Mouse (Mus musculus) heart, embryonic 12.5 days (tissue): Measurements from ENCODE around the gene Emp2. TPM values are rescaled to one million over a fixed set of nuclear protein-coding genes. Genes with fewer than 3 reads are reported as not detected.
A peak's percentile ranks its signal among the peaks of the same experiment; 100 is the strongest.

ENCODE experiments used
- ATAC-seq: fragments of 200-750 bp; cut with Nextera tagmentation; 2 replicates; pipeline ENCODE4 v1.8.0; 2017; ENCODE audit warnings: moderate TSS enrichment, moderate library complexity; ENCODE audit not compliant: insufficient number of reproducible peaks, low FRiP score
- H3K27ac ChIP-seq: fragments of 300-500 bp; sonication (generic); 2 replicates; pipeline ENCODE4 v1.5.1; 2016; ENCODE audit warnings: mild to moderate bottlenecking, moderate library complexity; ENCODE audit not compliant: poor library complexity, severe bottlenecking
- H3K27me3 ChIP-seq: fragments of 300-500 bp; sonication (generic); replicated peaks from 2 replicates; pipeline ENCODE4 v1.6.1; 2016; ENCODE audit warnings: mild to moderate bottlenecking, moderate library complexity
- H3K36me3 ChIP-seq: fragments of 300-500 bp; sonication (generic); 2 replicates; pipeline ENCODE4 v1.6.1; 2016; ENCODE audit warnings: mild to moderate bottlenecking, moderate library complexity
- H3K4me1 ChIP-seq: fragments of 300-500 bp; sonication (generic); replicated peaks from 2 replicates; pipeline ENCODE4 v1.6.1; 2016; ENCODE audit warnings: mild to moderate bottlenecking
- H3K4me2 ChIP-seq: fragments of 300-500 bp; sonication (generic); 2 replicates; pipeline ENCODE4 v1.6.1; 2016; ENCODE audit warnings: mild to moderate bottlenecking, moderate library complexity
- H3K4me3 ChIP-seq: fragments of 300-500 bp; sonication (generic); 2 replicates; pipeline ENCODE4 v1.5.1; 2016; ENCODE audit warnings: mild to moderate bottlenecking
- H3K9ac ChIP-seq: fragments of 300-500 bp; sonication (generic); 2 replicates; pipeline ENCODE4 v1.6.1; 2016; ENCODE audit warnings: mild to moderate bottlenecking, moderate library complexity
- H3K9me3 ChIP-seq: fragments of 300-500 bp; sonication (generic); replicated peaks from 2 replicates; pipeline ENCODE4 v1.6.1; 2016; ENCODE audit warnings: mild to moderate bottlenecking, moderate library complexity
- WGBS: fragments of 180-500 bp; shearing (Covaris S2); methylation state at CpG from one replicate; pipeline ENCODE4 v1.1.7; 2016; 5-methylcytosine and 5-hydroxymethylcytosine counted together
- polyA plus RNA-seq: library from polyadenylated mRNA; unstranded; fragments of >200 nt; fragmentation: Nextera tagmentation; extraction: Ambion mirVana; gene quantifications from 2 replicates; pipeline ENCODE4 v1.2.1, GENCODE M21; 2016

Emp2 gene
- polyA plus RNA-seq, 1 experiment from 2014 or later: 24.2 TPM

DNA sequence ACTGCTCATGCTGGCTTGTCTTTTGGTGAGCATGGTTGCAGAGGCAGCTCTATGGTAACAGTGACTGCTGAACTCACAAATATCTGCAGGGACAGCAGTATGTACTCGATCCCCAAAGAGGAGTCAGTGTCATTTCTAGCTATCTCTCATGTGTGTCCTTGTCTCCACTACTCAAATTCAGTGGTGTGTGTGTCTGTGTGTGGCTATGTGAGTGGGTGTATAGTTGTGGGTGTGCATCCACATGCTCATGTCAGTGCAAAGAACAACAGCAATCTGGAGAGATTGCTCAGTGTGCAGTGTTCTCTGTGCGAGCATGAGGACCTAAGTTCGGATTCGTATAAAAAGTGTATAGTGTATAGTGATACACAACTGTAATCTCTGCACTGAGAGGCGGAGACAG is 24.8 kb upstream of the Emp2 start:
- H3K36me3 ChIP-seq: no peaks in the 10 kb centered on the region
- H3K27ac ChIP-seq: 0 out of 2 replicates have a peak overlapping the region, but pooled peaks have one; percentile 20
- no peak for ATAC-seq
- no peaks in the 10 kb centered on the region for H3K27me3 ChIP-seq
- peaks cover 4% of the 10 kb centered on the region; the same call in 1 of the 2 replicates for H3K9me3 ChIP-seq
- H3K4me3 ChIP-seq: no peak overlapping the region
- H3K4me1 ChIP-seq: peaks cover 20% of the 10 kb centered on the region
- no peak overlapping the region for H3K9ac ChIP-seq
- WGBS: 81% methylated on average over 5 of the region's 5 CpGs
- H3K4me2 ChIP-seq: no peak overlapping the region

DNA sequence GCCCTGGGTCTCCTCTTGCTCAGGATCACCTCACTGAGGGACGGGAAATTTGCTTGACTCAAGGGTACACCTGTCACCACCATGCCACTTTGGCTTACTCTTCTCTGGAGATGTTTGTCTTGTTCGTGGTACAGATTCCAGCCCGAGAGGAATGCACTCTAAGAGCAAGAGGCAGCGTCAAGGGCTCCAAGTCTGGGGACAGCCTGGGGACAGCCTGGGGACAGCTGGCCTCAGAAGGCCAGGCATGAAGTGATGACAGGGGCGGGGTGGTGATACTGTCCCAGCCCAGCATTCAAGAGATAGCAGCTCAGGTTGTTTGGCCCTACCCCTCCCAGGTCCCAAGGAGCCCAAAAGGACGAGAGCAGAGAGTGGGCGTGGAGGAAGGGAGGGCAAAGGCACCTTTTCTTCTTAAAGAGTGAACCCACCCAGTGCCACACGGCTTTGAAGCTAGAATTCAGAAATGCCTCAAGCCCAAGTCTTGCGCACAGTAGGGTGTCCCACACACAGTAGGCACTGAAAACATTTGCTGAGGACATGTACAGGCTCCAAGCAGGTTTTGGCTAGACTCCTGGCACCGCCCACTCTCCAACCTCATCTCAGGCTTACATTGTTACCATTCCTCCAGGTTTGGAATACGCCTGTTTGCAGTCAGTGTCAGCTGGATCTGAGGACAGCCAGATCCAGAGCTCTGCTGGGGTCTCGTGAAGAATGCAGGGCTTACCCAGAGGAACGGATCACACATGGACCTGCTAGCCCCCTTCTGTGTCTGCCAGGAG is 23.8 kb upstream of the Emp2 start:
- Histone ChIP-seq H3K27me3 (no peaks in the 10 kb centered on the region), H3K4me1 (peaks cover 20% of the 10 kb centered on the region), H3K9ac (no peak overlapping the region), H3K9me3 (peaks cover 4% of the 10 kb centered on the region; the same call in 1 of the 2 replicates), H3K4me3 (no peak overlapping the region), H3K27ac (peak overlapping the region; percentile 20), H3K36me3 (no peaks in the 10 kb centered on the region), H3K4me2 (no peak overlapping the region)
- 42% methylated on average over 13 of the region's 13 CpGs for WGBS
- ATAC-seq: no peak

DNA sequence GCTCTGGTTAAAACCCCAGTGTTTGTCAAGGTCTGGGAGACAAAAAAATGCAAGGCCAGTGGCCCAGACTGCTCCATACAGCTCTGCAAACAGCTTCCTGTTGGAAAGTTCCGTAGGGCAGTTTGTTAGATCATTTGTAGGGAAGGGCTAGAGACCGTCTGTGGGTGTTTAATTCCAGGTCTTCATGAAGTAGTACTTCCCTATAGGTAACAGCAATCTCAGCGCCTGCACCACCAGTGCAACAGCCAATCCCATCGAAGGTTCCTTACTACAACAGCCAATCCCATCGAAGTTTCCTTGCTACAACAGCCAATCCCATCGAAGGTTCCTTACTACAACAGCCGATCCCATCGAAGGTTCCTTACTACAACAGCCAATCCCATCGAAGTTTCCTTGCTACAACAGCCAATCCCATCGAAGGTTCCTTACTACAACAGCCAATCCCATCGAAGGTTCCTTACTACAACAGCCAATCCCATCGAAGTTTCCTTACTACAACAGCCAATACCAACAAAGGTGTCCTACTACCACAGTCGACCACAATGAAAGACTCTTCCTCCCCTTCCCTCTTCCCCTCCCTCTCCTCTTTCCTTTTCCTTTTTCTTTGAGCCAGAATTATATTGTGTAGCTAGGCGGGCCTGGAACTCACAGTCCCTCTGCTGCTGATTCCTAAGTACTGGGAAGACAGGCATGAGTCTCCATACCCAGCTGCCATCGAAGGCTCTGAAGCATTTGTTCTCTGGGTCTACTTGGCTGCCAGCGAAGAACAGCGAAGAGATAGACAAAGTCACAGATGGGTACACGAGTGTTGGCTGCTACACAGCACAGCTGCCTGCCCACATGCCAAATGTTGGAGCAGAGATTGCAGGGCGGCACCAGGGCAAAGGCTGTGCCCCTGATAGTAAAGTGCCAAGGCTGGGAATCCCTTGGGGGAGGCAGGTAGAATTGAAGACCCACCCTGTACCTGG is 23.0 kb upstream of the Emp2 start:
- H3K4me3 ChIP-seq: no peak overlapping the region
- ATAC-seq: no peak
- WGBS: 82% methylated on average over 19 of the region's 19 CpGs
- H3K9me3 ChIP-seq: peaks cover 4% of the 10 kb centered on the region; the same call in 1 of the 2 replicates
- no peaks in the 10 kb centered on the region for H3K27me3 ChIP-seq
- peaks cover 20% of the 10 kb centered on the region for H3K4me1 ChIP-seq
- H3K4me2 ChIP-seq: no peak overlapping the region
- no peak overlapping the region for H3K9ac ChIP-seq
- H3K27ac ChIP-seq: no peak overlapping the region
- H3K36me3 ChIP-seq: no peaks in the 10 kb centered on the region

DNA sequence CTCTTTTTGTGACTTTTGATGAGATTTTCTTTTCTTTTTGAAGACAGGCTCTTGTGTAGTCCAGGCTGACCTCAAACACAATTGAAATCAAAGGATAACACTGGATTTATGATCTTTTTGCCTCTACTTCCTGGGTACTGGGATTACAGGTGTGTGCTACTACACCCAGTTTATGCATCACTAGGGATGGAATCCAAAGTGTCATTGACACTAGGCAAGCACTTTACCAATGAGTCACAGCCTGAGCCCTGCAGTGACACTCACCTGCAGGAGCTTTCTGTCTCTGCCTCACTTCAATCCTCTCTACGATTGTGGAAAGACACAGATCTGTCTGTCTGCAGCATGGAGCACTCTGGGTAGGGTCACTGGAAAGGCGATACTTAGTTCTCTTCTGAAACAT is 22.2 kb upstream of the Emp2 start:
- Histone ChIP-seq H3K4me3 (no peak overlapping the region), H3K9ac (no peak overlapping the region), H3K27ac (no peak overlapping the region), H3K27me3 (no peaks in the 10 kb centered on the region), H3K36me3 (no peaks in the 10 kb centered on the region), H3K9me3 (peaks cover 4% of the 10 kb centered on the region; the same call in 1 of the 2 replicates), H3K4me1 (peaks cover 20% of the 10 kb centered on the region), H3K4me2 (no peak overlapping the region)
- no peak for ATAC-seq
- 79% methylated on average over 2 of the region's 2 CpGs for WGBS

DNA sequence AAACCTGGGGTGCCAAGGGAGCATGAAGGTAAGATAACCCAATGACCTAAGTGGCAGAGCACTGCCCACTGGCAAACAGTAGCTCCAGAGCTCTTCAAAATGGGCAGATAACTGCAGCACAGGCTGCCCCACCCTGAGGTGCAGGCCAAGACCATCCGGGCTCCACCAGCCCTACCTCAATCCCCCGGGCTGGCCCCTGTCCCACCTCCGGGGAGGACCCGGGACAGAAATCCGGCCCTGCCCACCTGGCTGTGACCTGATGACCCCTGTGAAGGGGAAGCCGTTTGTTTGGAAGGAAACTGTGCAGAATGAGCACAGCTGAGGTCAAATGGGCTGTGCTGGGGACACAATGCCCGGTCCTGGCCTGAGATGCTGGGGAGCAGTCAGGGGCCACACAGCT is 19.0 kb upstream of the Emp2 start:
- H3K4me1 ChIP-seq: peaks cover 9% of the 10 kb centered on the region
- no peak overlapping the region for H3K9ac ChIP-seq
- H3K27ac ChIP-seq: no peak overlapping the region
- ATAC-seq: no peak
- WGBS: 58% methylated on average over 7 of the region's 7 CpGs
- H3K4me2 ChIP-seq: no peak overlapping the region
- H3K9me3 ChIP-seq: no peaks in the 10 kb centered on the region
- H3K36me3 ChIP-seq: no peaks in the 10 kb centered on the region
- H3K27me3 ChIP-seq: no peaks in the 10 kb centered on the region
- no peak overlapping the region for H3K4me3 ChIP-seq

DNA sequence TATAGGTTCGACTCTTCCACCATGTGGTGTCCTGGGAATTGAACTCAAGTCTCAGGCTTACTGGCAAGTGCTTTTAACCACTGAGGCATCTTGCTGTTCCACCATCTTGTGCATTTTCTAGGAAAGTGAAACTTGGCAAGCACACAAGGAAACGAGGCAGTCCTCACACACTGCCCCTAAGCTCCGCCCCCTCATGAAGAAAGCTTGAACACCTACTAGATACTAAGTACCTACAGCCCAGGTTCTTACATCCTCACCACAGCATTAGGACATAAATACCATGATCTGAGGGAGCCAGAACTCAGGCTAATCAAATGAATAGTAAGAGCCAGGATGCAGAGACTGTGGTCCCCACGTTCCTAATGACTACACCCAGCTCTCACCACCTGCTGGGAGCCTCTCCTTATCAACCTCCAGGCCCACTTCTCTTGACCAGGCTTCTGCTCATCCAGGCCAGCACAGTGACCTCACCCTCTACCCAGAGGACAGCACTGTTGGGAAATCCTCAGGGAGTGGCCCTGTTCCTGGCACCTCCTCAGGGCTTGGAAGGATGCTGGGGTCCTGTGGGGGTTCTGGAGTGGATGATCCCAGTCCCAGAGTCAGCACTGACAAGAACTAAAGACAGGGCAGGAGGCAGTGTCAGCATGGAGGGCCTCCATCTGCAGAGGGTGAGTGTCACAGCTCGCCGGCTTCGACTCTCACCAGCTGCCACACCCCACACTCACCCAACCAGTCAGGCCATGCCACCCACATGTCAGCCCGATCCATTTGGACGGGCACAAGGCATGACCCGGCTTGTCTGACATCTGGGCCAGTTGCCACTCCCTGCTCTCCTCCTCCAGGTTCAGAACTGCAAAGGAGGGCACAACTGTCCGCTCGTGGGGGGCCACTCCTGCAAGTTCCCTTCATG is 17.1 kb upstream of the Emp2 start:
- Histone ChIP-seq H3K27me3 (0 out of 2 replicates have a peak, but pooled peaks cover 3% of the 10 kb centered on the region), H3K4me3 (no peak overlapping the region), H3K4me2 (no peak overlapping the region), H3K36me3 (no peaks in the 10 kb centered on the region), H3K27ac (no peak overlapping the region), H3K9me3 (no peaks in the 10 kb centered on the region), H3K9ac (no peak overlapping the region), H3K4me1 (no peaks in the 10 kb centered on the region)
- ATAC-seq: no peak
- 70% methylated on average over 12 of the region's 12 CpGs for WGBS

DNA sequence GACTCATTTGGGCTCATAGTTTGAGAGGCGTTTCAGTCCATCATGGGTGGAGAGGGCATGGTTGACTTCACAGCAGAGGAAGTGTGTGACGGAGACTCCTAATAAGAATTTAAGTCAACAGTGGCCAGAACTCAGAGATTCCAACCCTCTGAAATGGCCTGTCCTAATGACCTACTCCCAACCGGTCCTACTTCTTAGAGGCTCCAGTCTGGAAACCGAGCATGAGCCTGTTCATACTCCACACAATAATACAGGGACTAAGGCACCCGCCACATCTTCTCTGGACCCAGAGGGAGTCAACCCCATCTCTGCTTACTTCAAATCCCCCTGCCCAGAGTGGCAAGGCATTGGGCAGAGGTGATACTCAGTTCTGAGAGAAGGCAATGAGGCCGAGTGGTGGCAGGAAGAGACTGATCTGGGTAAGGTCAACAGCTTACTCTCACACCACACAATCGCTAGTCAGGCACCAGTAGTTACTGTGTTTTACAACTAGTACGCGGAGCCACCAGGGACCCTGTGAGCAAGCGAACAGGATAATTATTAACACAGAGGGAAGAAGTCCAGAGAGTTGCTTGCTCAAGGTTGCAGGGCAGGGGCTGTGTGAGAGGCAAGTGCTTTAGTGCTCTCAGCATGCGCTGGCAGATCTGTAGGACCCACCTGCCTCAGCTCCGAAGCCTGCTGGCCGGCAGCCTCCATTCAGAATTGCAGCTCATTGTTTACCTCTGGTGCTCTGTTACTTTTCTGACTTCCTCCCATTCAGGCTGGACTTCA is 14.0 kb upstream of the Emp2 start:
- no peaks in the 10 kb centered on the region for H3K36me3 ChIP-seq
- 0 out of 2 replicates have a peak, but pooled peaks cover 3% of the 10 kb centered on the region for H3K27me3 ChIP-seq
- no peak overlapping the region for H3K4me2 ChIP-seq
- WGBS: 67% methylated on average over 13 of the region's 13 CpGs
- H3K9me3 ChIP-seq: no peaks in the 10 kb centered on the region
- no peak overlapping the region for H3K4me3 ChIP-seq
- H3K27ac ChIP-seq: no peak overlapping the region
- no peak for ATAC-seq
- no peak overlapping the region for H3K9ac ChIP-seq
- no peaks in the 10 kb centered on the region for H3K4me1 ChIP-seq

DNA sequence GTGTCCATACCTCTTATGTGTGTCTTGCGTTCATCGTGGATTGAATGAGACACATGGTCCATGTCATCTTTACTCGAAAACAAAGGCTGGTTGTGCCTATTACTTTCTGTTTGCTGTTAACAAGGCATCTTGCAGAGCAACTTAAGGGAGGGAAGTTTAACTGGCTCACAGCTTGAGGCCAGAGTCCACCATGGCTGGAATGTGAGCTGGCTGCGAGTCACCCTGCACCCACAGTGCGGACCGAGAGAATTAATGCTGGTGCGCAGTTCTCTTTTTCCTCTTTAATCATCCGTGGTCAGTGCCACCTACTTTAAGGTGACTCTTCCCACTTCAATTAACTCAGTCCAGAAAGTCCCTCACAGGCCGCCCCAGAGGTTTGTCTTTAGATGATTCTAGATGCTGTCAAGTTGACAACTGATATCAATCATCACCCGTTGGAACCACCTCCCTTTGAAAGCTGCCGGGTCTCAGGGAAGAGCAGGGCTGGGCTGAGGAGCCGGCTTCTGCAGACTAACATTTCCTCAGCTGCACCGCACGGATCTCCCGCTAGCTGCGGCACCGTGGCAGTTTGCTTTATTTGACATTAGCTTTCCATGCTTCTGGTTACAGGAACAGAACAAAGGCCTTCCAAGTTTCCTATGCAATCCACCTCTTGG is 6.3 kb upstream of the Emp2 start:
- ATAC-seq: no peak
- 39% methylated on average over 17 of the region's 17 CpGs for WGBS

DNA sequence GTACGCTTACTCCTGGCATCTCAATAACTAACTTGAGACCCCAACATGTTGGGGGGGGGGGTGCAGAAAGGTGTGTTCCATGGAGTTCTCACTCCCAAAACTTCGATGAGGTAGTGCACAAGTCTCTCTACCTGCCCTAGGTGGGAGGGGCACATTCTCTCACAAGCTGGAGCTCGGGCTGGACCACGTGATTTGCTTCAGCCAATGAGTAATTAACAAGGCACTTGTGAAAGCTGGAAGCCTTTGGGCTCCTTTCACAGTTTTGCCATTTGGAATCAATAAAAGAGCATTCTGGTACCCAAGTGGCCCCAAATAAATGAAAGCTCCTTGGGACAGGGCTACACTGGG is 3.4 kb upstream of the Emp2 start:
- Histone ChIP-seq H3K27me3 (peaks cover 8% of the 10 kb centered on the region; the same call in 1 of the 2 replicates), H3K27ac (no peak overlapping the region), H3K4me1 (peaks cover 14% of the 10 kb centered on the region), H3K36me3 (no peaks in the 10 kb centered on the region), H3K4me3 (no peak overlapping the region), H3K4me2 (no peak overlapping the region), H3K9me3 (no peaks in the 10 kb centered on the region), H3K9ac (no peak overlapping the region)
- 60% methylated on average over 4 of the region's 4 CpGs for WGBS
- no peak for ATAC-seq

More for the DNA sequence above, 6.3 kb upstream of the Emp2 start:
- Histone ChIP-seq H3K9me3 (no peaks in the 10 kb centered on the region), H3K27ac (no peak overlapping the region), H3K9ac (no peak overlapping the region), H3K27me3 (0 out of 2 replicates have a peak, but pooled peaks cover 4% of the 10 kb centered on the region), H3K4me3 (no peak overlapping the region), H3K4me1 (no peaks in the 10 kb centered on the region), H3K36me3 (no peaks in the 10 kb centered on the region), H3K4me2 (no peak overlapping the region)
